Mouse (Mus musculus) heart, postnatal 0 days (tissue): ENCODE measurements around the gene Emb.

Source experiments
- CTCF ChIP-seq: IDR thresholded peaks from 2 replicates; pipeline ENCODE4 v1.5.1; 2016; ENCODE audit warnings: antibody characterized with exemption, control low read depth, low read depth
- EP300 ChIP-seq: IDR thresholded peaks from 2 replicates; pipeline ENCODE4 v1.6.1; 2016; ENCODE audit warnings: antibody characterized with exemption, low read depth

DNA sequence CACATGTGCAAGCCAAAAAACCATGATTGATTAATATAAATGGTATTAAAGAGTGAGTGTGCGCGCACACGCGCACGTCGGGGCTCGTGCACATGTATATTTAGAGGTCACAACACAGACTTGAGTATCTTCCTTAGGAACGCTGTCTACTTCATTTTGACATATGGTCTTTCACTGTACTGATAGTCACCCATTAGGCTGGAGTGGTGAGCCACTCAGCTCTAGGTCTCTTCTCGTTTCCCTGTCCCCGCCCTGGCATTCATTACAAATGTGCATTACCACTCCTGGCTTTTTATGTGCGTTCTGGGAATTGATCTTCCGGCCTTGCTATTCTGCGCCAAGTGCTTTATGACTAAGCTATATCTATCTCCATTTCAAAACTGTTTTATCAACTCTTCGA, 59.6 kb downstream of the Emb start:
- no peak for TF ChIP-seq CTCF
- no peak for TF ChIP-seq EP300
